ENCODE assay signal across 25 mouse cellular contexts in genomic region chr7:25213099-25213498, GRCm38 (mm10). TPM values are rescaled to one million over a fixed set of nuclear protein-coding genes. Genes with fewer than 3 reads are reported as not detected.
DNase-seq lines count a peak whose midpoint lies in the region; ATAC-seq and TF ChIP-seq lines count a peak whose summit lies in the region.
"Had no signal": no experiment of that assay in that cellular context is flagged by ENCODE, and none has a peak within 500 bp of the region (broad histone marks: within the 10 kb centered on the region; RNA-seq: fewer than 3 reads in every experiment).

No protein-coding gene starts in this region.

- no peak for TF ChIP-seq POLR2A in spleen, adult 2 months (IDR thresholded peaks at IDR 0.05; ENCODE audit: low read depth, low read length)

- ATAC-seq in activated CD4-positive, CD25-positive, alpha-beta regulatory T cell, adult 4 months: peak; percentile 20
- ATAC-seq in megakaryocyte, adult 5-6 weeks (ENCODE audit: poor library complexity, severe bottlenecking): peak; percentile 61
- ATAC-seq: forebrain, embryonic 13.5 days; hindbrain, postnatal 0 days; midbrain, embryonic 15.5 days had no signal

- intact Hi-C loops in left cerebral cortex, adult 2 months (cut with DNase I): no loop called here
- intact Hi-C loops in gastrocnemius, postnatal 14 days (cut with DNase I; ENCODE audit: low total_unique reads): no loop called here

- DNase-seq in spleen, adult 2 months (ENCODE audit: low read depth in 1 of 2, low spot score in 2 of 2): no peak
- DNase-seq in spleen, adult 12 weeks (ENCODE audit: low spot score): no peak
- no peak for DNase-seq in left cerebral cortex, adult 2 months (ENCODE audit: extremely low spot score in 1 of 2, low spot score in 2 of 2)
- DNase-seq in gastrocnemius, postnatal 14 days: no peak
- DNase-seq in adipocyte (ENCODE audit: low spot score): no peak
- DNase-seq: cerebellum, adult 18-20 months; cerebellum, postnatal 25 days; embryo, embryonic 11 days; heart, adult 11 months; heart, postnatal 10 days; kidney, adult 11 months; kidney, postnatal 36 days; right cerebral cortex, adult 18-20 months; right cerebral cortex, postnatal 4 days; thymus, adult 18-20 months had no signal

- H3K36me3 ChIP-seq in spleen, adult 2 months (ENCODE audit: control insufficient read depth, insufficient read depth, low read length): peaks cover 24% of the 10 kb centered on the region

- peaks cover 24% of the 10 kb centered on the region; the same call in 1 of the 2 replicates for H3K4me1 ChIP-seq in spleen, adult 2 months (ENCODE audit: control insufficient read depth, insufficient read depth, insufficient read length)

- peak overlapping the region; percentile 10; the same call in 1 of the 2 replicates for H3K27ac ChIP-seq in spleen, adult 2 months (ENCODE audit: insufficient read depth, low read length)
- H3K27ac ChIP-seq in left cerebral cortex, adult 2 months: no peak overlapping the region
- H3K27ac ChIP-seq: forebrain, embryonic 13.5 days; hindbrain, postnatal 0 days; kidney, embryonic 15.5 days; liver, embryonic 14.5 days; macrophage; midbrain, embryonic 15.5 days had no signal

- H3K27me3 ChIP-seq in spleen, adult 2 months (ENCODE audit: control insufficient read depth, insufficient read depth, low read length): no peaks in the 10 kb centered on the region
- H3K27me3 ChIP-seq: forebrain, embryonic 13.5 days; heart, embryonic 12.5 days; kidney, embryonic 15.5 days; midbrain, embryonic 15.5 days had no signal

- no peak for TF ChIP-seq CTCF in spleen, adult 2 months (IDR thresholded peaks at IDR 0.05; ENCODE audit: extremely low read depth, insufficient read depth, insufficient read length, insufficient replicate concordance)
- no peak for TF ChIP-seq CTCF in left cerebral cortex, adult 2 months (IDR thresholded peaks at IDR 0.05)

- H3K4me3 ChIP-seq in spleen, adult 2 months (ENCODE audit: extremely low read depth, insufficient read depth, insufficient read length): no peak overlapping the region
- no peak overlapping the region for H3K4me3 ChIP-seq in left cerebral cortex, adult 2 months
- H3K4me3 ChIP-seq: forebrain, embryonic 13.5 days; heart, embryonic 12.5 days; kidney, embryonic 15.5 days; midbrain, embryonic 15.5 days; myocyte had no signal

- 11% methylated on average over 3 of the region's 3 CpGs for WGBS in spleen, adult 2 months

RNA-seq across cellular contexts. Expression of gene Dedd2, which starts 7.3 kb away (rescaled TPM):
- polyA plus RNA-seq in spleen, adult 2 months (2012; rRNA removed): 75.5 and 77.0 TPM in 2 replicates
- polyA plus RNA-seq in activated CD4-positive, CD25-positive, alpha-beta regulatory T cell, adult 4 months (2017; shearing (Covaris generic)): 10 to 100 TPM; 26.7 to 31.8 TPM
- 14.5 and 19.7 TPM in 2 replicates for total RNA-seq in megakaryocyte, adult 5-6 weeks (2015)
- 17.8 and 18.8 TPM in 2 replicates for total RNA-seq in megakaryocyte, adult 5-6 weeks (2017)
- 10 to 100 TPM; 23.9 to 26.3 TPM for total RNA-seq in left cerebral cortex, adult 2 months (2021)
- total RNA-seq in gastrocnemius, postnatal 14 days (2021): 1 to 10 TPM; 5.7 to 8.7 TPM

RNA-seq across cellular contexts. Expression of gene Zfp526, which starts 8.1 kb away (rescaled TPM):
- 14.4 and 16.4 TPM in 2 replicates for polyA plus RNA-seq in spleen, adult 2 months (2012; rRNA removed)
- 1 to 10 TPM; 2.6 to 4.0 TPM for polyA plus RNA-seq in activated CD4-positive, CD25-positive, alpha-beta regulatory T cell, adult 4 months (2017; shearing (Covaris generic))
- total RNA-seq in megakaryocyte, adult 5-6 weeks (2015): 7.2 and 7.6 TPM in 2 replicates
- total RNA-seq in megakaryocyte, adult 5-6 weeks (2017): 5.2 and 8.3 TPM in 2 replicates
- 10 to 100 TPM; 10.6 to 11.2 TPM for total RNA-seq in left cerebral cortex, adult 2 months (2021)
- 1 to 10 TPM; 5.4 to 5.9 TPM for total RNA-seq in gastrocnemius, postnatal 14 days (2021)

RNA-seq across cellular contexts. Expression of gene Gsk3a, which starts 24.6 kb away (rescaled TPM):
- 106 and 125 TPM in 2 replicates for polyA plus RNA-seq in spleen, adult 2 months (2012; rRNA removed)
- polyA plus RNA-seq in activated CD4-positive, CD25-positive, alpha-beta regulatory T cell, adult 4 months (2017; shearing (Covaris generic)): 1 to 10 TPM; 8.9 to 9.8 TPM
- 90.1 and 90.2 TPM in 2 replicates for total RNA-seq in megakaryocyte, adult 5-6 weeks (2015)
- total RNA-seq in megakaryocyte, adult 5-6 weeks (2017): 58.7 and 60.8 TPM in 2 replicates
- 100 to 1,000 TPM; 215 to 220 TPM for total RNA-seq in left cerebral cortex, adult 2 months (2021)
- total RNA-seq in gastrocnemius, postnatal 14 days (2021): 10 to 100 TPM; 46.5 to 51.4 TPM

RNA-seq across cellular contexts. Expression of gene Pou2f2, which starts 33.6 kb away (rescaled TPM):
- 61.7 and 83.3 TPM in 2 replicates for polyA plus RNA-seq in spleen, adult 2 months (2012; rRNA removed)
- 10 to 100 TPM; 19.1 to 25.3 TPM for polyA plus RNA-seq in activated CD4-positive, CD25-positive, alpha-beta regulatory T cell, adult 4 months (2017; shearing (Covaris generic))
- 30.1 and 31.6 TPM in 2 replicates for total RNA-seq in megakaryocyte, adult 5-6 weeks (2015)
- 5.2 and 6.1 TPM in 2 replicates for total RNA-seq in megakaryocyte, adult 5-6 weeks (2017)
- total RNA-seq in left cerebral cortex, adult 2 months (2021): 10 to 100 TPM; 12.5 to 14.0 TPM
- total RNA-seq in gastrocnemius, postnatal 14 days (2021): under 1 TPM; 0.13 to 0.35 TPM

RNA-seq across cellular contexts. Expression of gene Erf, which starts 37.5 kb away (rescaled TPM):
- polyA plus RNA-seq in spleen, adult 2 months (2012; rRNA removed): 17.2 and 21.3 TPM in 2 replicates
- under 1 TPM; 0.28 to 0.38 TPM for polyA plus RNA-seq in activated CD4-positive, CD25-positive, alpha-beta regulatory T cell, adult 4 months (2017; shearing (Covaris generic))
- total RNA-seq in megakaryocyte, adult 5-6 weeks (2015): 4.9 and 6.5 TPM in 2 replicates
- total RNA-seq in megakaryocyte, adult 5-6 weeks (2017): 2.6 and 5.3 TPM in 2 replicates
- 10 to 100 TPM; 61.5 to 68.2 TPM for total RNA-seq in left cerebral cortex, adult 2 months (2021)
- 10 to 100 TPM in 1 of 2 experiments, 1 to 10 TPM in 1; 9.8 to 11.8 TPM for total RNA-seq in gastrocnemius, postnatal 14 days (2021)
